Mouse (Mus musculus) cortical plate, adult 2 months (tissue): Measurements from ENCODE around the gene 2200002J24Rik.

ENCODE experiments used
- CTCF ChIP-seq: fragments of 200-500 bp; IDR thresholded peaks from 2 replicates; pipeline ENCODE4 v1.5.1; 2011; ENCODE audit warnings: mild to moderate bottlenecking, control low read depth, low read length; ENCODE audit not compliant: insufficient read depth; ENCODE audit errors: extremely low read depth
- POLR2A ChIP-seq: fragments of 200-500 bp; IDR thresholded peaks from 2 replicates; pipeline ENCODE4 v1.6.1; 2011; ENCODE audit warnings: mild to moderate bottlenecking, low read length, control low read depth; ENCODE audit not compliant: insufficient read depth; ENCODE audit errors: extremely low read depth

- TF ChIP-seq CTCF (no peak), POLR2A (no peak)
Observed at GRCm38 (mm10) chr7:30698101-30698500, 625 bp upstream of the 2200002J24Rik start.
